Mouse (Mus musculus) kidney, postnatal 0 days (tissue): Measurements from ENCODE around the gene Cfc1. TPM values are rescaled to one million over a fixed set of nuclear protein-coding genes. Genes with fewer than 3 reads are reported as not detected.
"Not testable (repeated sequence)": the region's sequence is repeated elsewhere in the genome, so short reads cannot be mapped to it uniquely, and the experiment has no call there.

Experiments
- ATAC-seq: fragments of 200-750 bp; cut with Nextera tagmentation; replicated peaks from 2 replicates; pipeline ENCODE4 v1.8.0; 2017; ENCODE audit warnings: low read depth, moderate number of reproducible peaks, moderate TSS enrichment, moderate library complexity; ENCODE audit not compliant: low FRiP score
- DNase-seq: peaks from one replicate; pipeline ENCODE4 v3.0.0-alpha.2; 2016; ENCODE audit warnings: low spot score
- H3K27ac ChIP-seq: fragments of 300-500 bp; sonication (generic); 2 replicates; pipeline ENCODE4 v1.5.1; 2014; ENCODE audit warnings: mild to moderate bottlenecking
- H3K27me3 ChIP-seq: fragments of 300-500 bp; sonication (generic); 2 replicates; pipeline ENCODE4 v1.6.1; 2014; ENCODE audit warnings: low read length, mixed read lengths; ENCODE audit not compliant: insufficient read depth
- H3K36me3 ChIP-seq: fragments of 300-500 bp; sonication (generic); 2 replicates; pipeline ENCODE4 v1.6.1; 2014; ENCODE audit warnings: low read length, mixed read lengths; ENCODE audit not compliant: insufficient read depth
- H3K4me1 ChIP-seq: fragments of 300-500 bp; sonication (generic); replicated peaks from 2 replicates; pipeline ENCODE4 v1.6.1; 2014; ENCODE audit warnings: antibody characterized with exemption, low read length, mixed read lengths; ENCODE audit not compliant: insufficient read depth
- H3K4me2 ChIP-seq: fragments of 300-500 bp; sonication (generic); 2 replicates; pipeline ENCODE4 v1.6.1; 2014; ENCODE audit warnings: mild to moderate bottlenecking, low read length, moderate library complexity, mixed read lengths
- H3K4me3 ChIP-seq: fragments of 300-500 bp; sonication (generic); replicated peaks from 2 replicates; pipeline ENCODE4 v1.5.1; 2014; ENCODE audit warnings: low read depth, low read length
- H3K9ac ChIP-seq: fragments of 300-500 bp; sonication (generic); 2 replicates; pipeline ENCODE4 v1.6.1; 2014; ENCODE audit warnings: low read depth, low read length
- H3K9me3 ChIP-seq: fragments of 300-500 bp; sonication (generic); replicated peaks from 2 replicates; pipeline ENCODE4 v1.6.1; 2016; ENCODE audit warnings: low read length, inconsistent platforms, mixed read lengths
- CTCF ChIP-seq: IDR thresholded peaks from 2 replicates; pipeline ENCODE4 v1.5.1; 2016; ENCODE audit warnings: antibody characterized with exemption, low read depth, mild to moderate bottlenecking, moderate library complexity
- WGBS: fragments of 180-500 bp; shearing (Covaris S2); extraction: QIAGEN DNeasy Blood & Tissue Kit; methylation state at CpG from one replicate; pipeline ENCODE4 v1.1.7; 2014; 5-methylcytosine and 5-hydroxymethylcytosine counted together
- polyA plus RNA-seq: library from polyadenylated mRNA; unstranded; fragments of >200 nt; fragmentation: Nextera tagmentation; extraction: Ambion mirVana; gene quantifications from 2 replicates; pipeline ENCODE4 v1.2.1, GENCODE M21; 2015

Cfc1 gene
- 0.13 and 0.14 TPM in 2 replicates for polyA plus RNA-seq

DNA sequence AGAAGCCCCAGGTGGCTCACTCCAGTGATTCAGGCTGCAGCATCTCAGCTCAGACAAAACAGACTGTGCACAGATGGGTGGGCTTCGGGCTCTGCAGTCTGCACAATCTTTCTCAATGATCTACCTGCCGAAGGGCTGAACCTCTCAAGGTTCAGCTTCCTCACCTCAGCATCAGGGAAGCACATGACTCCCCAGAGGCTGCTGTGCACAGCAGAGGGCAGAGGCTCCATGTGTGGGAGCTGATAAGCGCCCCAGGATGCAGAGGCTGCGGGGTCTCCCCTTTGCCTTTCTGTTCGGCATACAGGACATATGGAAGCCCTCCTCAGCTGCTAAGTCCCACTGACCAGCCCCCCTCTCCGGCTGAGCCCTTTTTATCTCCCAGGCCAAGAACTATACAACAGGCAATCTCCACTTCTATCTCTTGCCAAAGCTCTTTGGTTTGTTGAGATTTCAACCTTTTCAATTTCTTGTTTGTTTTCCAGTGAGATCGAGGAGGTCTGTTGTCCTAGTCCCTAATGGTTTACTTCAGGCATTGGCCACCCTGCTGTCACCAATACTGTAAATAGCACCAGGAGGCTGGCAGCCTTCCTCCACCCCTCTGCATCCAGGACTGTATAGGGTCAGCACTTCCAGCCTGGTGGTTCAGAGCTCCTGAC lies at the start of gene Cfc1:
Gene Cfc1, plus strand, starts transcription at position 606 of the 656 bp plus-strand sequence.
- ATAC-seq, DNase-seq, H3K36me3 ChIP-seq, H3K9me3 ChIP-seq, H3K4me1 ChIP-seq, H3K27me3 ChIP-seq, H3K9ac ChIP-seq, H3K27ac ChIP-seq: not testable (repeated sequence)
- 34% methylated on average over 7 of the region's 7 CpGs for WGBS
- H3K4me3 ChIP-seq = peak within 1 kb of the TSS; percentile 11; the same call in 1 of the 2 replicates
- H3K4me2 ChIP-seq = peak within 1 kb of the TSS; percentile 46

DNA sequence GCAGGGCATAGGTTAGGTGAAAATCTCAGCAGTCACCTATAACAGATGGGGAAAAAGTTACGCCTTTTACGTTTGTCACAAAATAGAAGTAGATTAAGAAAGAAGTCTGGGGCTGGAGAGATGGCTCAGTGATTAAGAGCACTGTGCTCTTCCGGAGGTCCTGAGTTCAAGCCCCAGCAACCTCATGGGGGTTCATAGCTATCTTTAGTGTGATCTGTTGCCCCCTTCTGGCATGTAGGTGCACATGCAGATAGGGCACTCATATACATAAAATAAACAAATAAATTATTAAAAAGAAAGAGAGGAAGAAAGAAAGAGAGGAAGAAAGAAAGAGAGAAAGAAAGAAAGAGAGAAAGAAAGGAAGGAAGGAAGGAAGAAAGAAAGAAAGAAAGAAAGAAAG lies 48.1 kb upstream of the Cfc1 start:
- Histone ChIP-seq H3K27me3 (no peaks in the 10 kb centered on the region), H3K9me3 (no peaks in the 10 kb centered on the region), H3K9ac (no peak overlapping the region), H3K27ac (no peak overlapping the region), H3K36me3 (no peaks in the 10 kb centered on the region), H3K4me1 (peaks cover 7% of the 10 kb centered on the region; the same call in 1 of the 2 replicates), H3K4me3 (no peak overlapping the region), H3K4me2 (no peak overlapping the region)
- ATAC-seq (no peak), DNase-seq (no peak)
- no peak; the same call in 1 of the 2 replicates for TF ChIP-seq CTCF
- 90% methylated on average over 3 of the region's 3 CpGs for WGBS

DNA sequence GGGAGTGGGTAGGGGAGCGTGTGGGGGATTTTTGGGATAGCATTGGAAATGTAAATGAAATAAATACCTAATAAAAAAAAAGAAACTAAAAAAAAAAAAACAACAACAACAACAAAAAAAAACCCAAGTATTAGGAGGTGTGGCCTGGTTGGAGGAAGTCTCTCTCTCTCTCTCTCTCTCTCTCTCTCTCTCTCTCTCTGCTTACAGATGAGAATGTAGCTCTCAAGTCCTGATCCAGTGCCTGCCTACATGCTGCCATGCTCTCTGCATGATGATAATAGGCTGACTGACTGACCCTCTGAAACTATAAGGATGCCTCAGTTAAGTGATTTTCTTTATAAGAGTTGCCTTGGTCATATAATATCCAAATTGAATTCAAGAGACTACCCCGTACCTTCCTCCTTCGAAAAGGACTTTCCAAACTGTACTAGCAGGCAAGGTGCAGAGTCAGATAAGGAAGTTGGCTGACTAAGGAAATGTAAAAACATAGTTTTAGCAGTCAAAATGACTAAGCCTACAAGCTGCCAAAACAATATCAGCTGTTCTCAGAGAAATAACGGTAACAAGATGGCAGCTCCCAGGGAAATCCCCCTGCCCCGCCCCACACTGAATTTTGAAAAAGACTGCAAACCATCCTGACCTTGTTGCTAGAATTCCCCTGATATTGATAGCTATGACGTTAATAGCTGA lies 45.5 kb upstream of the Cfc1 start:
- TF ChIP-seq CTCF = no peak
- Histone ChIP-seq H3K27me3 (no peaks in the 10 kb centered on the region), H3K9me3 (no peaks in the 10 kb centered on the region), H3K4me2 (no peak overlapping the region), H3K27ac (no peak overlapping the region), H3K9ac (no peak overlapping the region), H3K4me3 (no peak overlapping the region), H3K4me1 (peaks cover 7% of the 10 kb centered on the region; the same call in 1 of the 2 replicates), H3K36me3 (no peaks in the 10 kb centered on the region)
- ATAC-seq (no peak), DNase-seq (no peak)
- WGBS = 90% methylated on average over 6 of the region's 6 CpGs

DNA sequence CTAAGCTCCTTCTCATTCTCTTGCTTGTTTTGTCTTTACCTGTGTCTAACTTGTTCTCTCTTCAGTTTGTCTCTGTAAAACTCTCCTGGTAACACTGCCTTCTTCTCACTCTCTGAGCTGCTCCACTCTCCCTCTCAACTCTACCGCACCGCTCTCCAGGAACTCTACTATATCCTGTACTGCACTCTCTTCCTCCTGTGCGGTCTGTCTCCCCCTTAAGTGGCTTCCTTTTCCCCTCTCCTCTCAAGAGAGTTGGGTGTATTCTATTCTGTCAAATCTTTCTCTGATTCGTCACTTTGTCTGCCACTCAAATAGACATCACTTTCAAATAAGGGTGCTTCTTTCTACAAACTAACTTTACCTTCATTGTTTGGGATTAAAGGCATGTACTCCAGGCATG lies 44.0 kb upstream of the Cfc1 start:
- DNase-seq (no peak), ATAC-seq (no peak)
- Histone ChIP-seq H3K27ac (no peak overlapping the region), H3K4me1 (no peaks in the 10 kb centered on the region), H3K4me3 (no peak overlapping the region), H3K4me2 (no peak overlapping the region), H3K9me3 (no peaks in the 10 kb centered on the region), H3K9ac (no peak overlapping the region), H3K27me3 (no peaks in the 10 kb centered on the region), H3K36me3 (no peaks in the 10 kb centered on the region)
- no peak for TF ChIP-seq CTCF
- 74% methylated on average over 4 of the region's 4 CpGs for WGBS

DNA sequence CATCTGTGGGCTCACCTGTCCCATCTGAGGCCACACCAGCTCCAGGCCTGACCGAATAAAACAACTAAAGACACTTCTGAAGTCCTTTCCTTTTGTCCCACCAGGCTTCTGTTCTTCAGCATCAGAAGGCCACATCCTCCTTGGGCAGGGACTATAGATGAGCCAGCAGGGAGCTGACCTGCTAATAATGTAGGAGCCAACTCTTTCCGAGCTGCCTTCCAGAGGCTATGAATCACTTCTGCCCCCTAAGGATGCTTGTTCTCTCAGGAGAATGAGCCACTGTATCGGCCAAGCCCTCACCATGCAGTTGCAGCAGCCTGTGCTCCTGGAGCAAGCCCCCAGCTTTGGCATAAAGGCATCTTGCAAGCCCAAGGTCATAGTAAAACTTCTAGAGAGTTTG lies 32.5 kb upstream of the Cfc1 start:
- DNase-seq (no peak), ATAC-seq (no peak)
- TF ChIP-seq CTCF = no peak
- Histone ChIP-seq H3K9ac (no peak overlapping the region), H3K9me3 (no peaks in the 10 kb centered on the region), H3K36me3 (no peaks in the 10 kb centered on the region), H3K27me3 (no peaks in the 10 kb centered on the region), H3K27ac (no peak overlapping the region), H3K4me1 (no peaks in the 10 kb centered on the region), H3K4me2 (no peak overlapping the region), H3K4me3 (no peak overlapping the region)
- 47% methylated on average over 3 of the region's 3 CpGs for WGBS

DNA sequence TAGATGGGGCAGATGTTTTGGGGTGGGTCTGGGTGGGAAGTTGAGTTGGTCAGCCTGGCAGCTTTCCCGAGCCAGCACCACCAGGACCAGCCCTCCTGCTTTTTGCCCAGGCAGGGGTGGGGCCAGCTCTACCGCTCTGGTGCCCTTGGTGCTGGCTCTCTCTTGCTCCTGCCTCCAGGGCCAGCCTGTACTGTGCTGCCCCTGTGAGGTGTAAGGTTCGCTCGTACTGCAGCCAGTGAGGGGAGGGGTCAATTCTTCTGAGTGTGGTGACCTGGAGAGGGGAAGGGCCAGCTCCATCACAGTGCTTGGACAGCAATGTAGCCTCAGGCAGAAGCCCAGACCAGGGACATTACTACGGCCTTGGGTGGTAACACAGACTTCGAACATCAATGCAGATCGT lies 30.1 kb upstream of the Cfc1 start:
- 0 out of 2 replicates have a peak, but pooled peaks have one; percentile 43 for ATAC-seq

More for the DNA sequence above, 30.1 kb upstream of the Cfc1 start:
- no peaks in the 10 kb centered on the region for H3K9me3 ChIP-seq
- no peaks in the 10 kb centered on the region for H3K36me3 ChIP-seq
- WGBS = 48% methylated on average over 7 of the region's 7 CpGs
- H3K27me3 ChIP-seq = no peaks in the 10 kb centered on the region
- no peaks in the 10 kb centered on the region for H3K4me1 ChIP-seq
- H3K4me3 ChIP-seq = no peak overlapping the region
- H3K27ac ChIP-seq = no peak overlapping the region
- H3K4me2 ChIP-seq = no peak overlapping the region
- no peak for TF ChIP-seq CTCF
- DNase-seq = peak; percentile 15
- H3K9ac ChIP-seq = no peak overlapping the region
